12 mouse cellular contexts compared by ENCODE assay signal in genomic region chr9:45499267-45499666, GRCm38 (mm10).
DNase-seq lines count a peak whose midpoint lies in the region; ATAC-seq lines count a peak whose summit lies in the region.
"Had no signal": no experiment of that assay in that cellular context is flagged by ENCODE, and none has a peak within 500 bp of the region (broad histone marks: within the 10 kb centered on the region; RNA-seq: fewer than 3 reads in every experiment).

No protein-coding gene starts in this region.

- ATAC-seq in CD4-positive, CD25-positive, alpha-beta regulatory T cell, adult 4 months = no peak
- 0 out of 2 replicates have a peak, but pooled peaks have one; percentile 12 for ATAC-seq in kidney, embryonic 14.5 days (ENCODE audit: low FRiP score, low TSS enrichment)
- no peak for ATAC-seq in heart, embryonic 11.5 days (replicated peaks; ENCODE audit: insufficient number of reproducible peaks, low FRiP score, low TSS enrichment)

- no peaks in the 10 kb centered on the region for H3K9me3 ChIP-seq in kidney, embryonic 14.5 days (ENCODE audit: control insufficient read depth, low read length)
- no peaks in the 10 kb centered on the region for H3K9me3 ChIP-seq in heart, embryonic 11.5 days (replicated peaks; ENCODE audit: control insufficient read depth, low read length)

- peaks cover 11% of the 10 kb centered on the region; the same call in 1 of the 2 replicates for H3K4me1 ChIP-seq in kidney, embryonic 14.5 days (ENCODE audit: control insufficient read depth, insufficient read depth, low read length)
- H3K4me1 ChIP-seq in heart, embryonic 11.5 days (ENCODE audit: control insufficient read depth, insufficient read depth, low read length) = peaks cover 14% of the 10 kb centered on the region

- no peak overlapping the region for H3K27ac ChIP-seq in kidney, embryonic 14.5 days (ENCODE audit: low read depth, low read length)
- H3K27ac ChIP-seq in heart, embryonic 11.5 days (ENCODE audit: low read depth, low read length) = no peak overlapping the region
- H3K27ac ChIP-seq: liver, embryonic 14.5 days had no signal

- H3K4me2 ChIP-seq in kidney, embryonic 14.5 days (replicated peaks; ENCODE audit: low read depth, low read length) = no peak overlapping the region
- no peak overlapping the region for H3K4me2 ChIP-seq in heart, embryonic 11.5 days

- no peaks in the 10 kb centered on the region for H3K27me3 ChIP-seq in kidney, embryonic 14.5 days (ENCODE audit: control insufficient read depth, insufficient read depth, low read length)
- H3K27me3 ChIP-seq in heart, embryonic 11.5 days (ENCODE audit: control insufficient read depth, insufficient read depth, low read length) = peaks cover 3% of the 10 kb centered on the region; the same call in 1 of the 2 replicates

- H3K4me3 ChIP-seq in kidney, embryonic 14.5 days (ENCODE audit: low read length) = no peak overlapping the region
- H3K4me3 ChIP-seq in heart, embryonic 11.5 days (ENCODE audit: low read depth, low read length) = no peak overlapping the region
- H3K4me3 ChIP-seq: erythroblast, embryonic 14.5 days had no signal

- no peaks in the 10 kb centered on the region for H3K36me3 ChIP-seq in kidney, embryonic 14.5 days (ENCODE audit: control insufficient read depth, insufficient read depth, low read length)
- H3K36me3 ChIP-seq in heart, embryonic 11.5 days (ENCODE audit: control insufficient read depth, insufficient read depth, low read length) = no peaks in the 10 kb centered on the region

- WGBS in kidney, embryonic 14.5 days = 15% methylated on average over 10 of the region's 10 CpGs
- 29% methylated on average over 10 of the region's 10 CpGs for WGBS in heart, embryonic 11.5 days (ENCODE audit: insufficient replicate concordance)

- DNase-seq in CD4-positive, CD25-positive, alpha-beta regulatory T cell, adult 2 months (ENCODE audit: low read depth, low spot score) = peak; percentile 2
- DNase-seq in kidney, adult 8-10 months = no peak
- DNase-seq in CD4-positive helper T cell, adult 2 months (ENCODE audit: low read depth, low spot score) = peak; percentile 42
- peak; percentile 32 for DNase-seq in induced T-regulatory cell, adult 2 months (ENCODE audit: low read depth)
- no peak for DNase-seq in ovary, postnatal 36 days (ENCODE audit: low spot score)
- DNase-seq: cerebellum, adult 2 months; heart, adult 11 months had no signal

- H3K9ac ChIP-seq in kidney, embryonic 14.5 days (ENCODE audit: low read depth, low read length) = no peak overlapping the region
- no peak overlapping the region for H3K9ac ChIP-seq in heart, embryonic 11.5 days (ENCODE audit: low read depth, low read length)
- H3K9ac ChIP-seq: liver, embryonic 14.5 days had no signal

Comparison
In these comparisons a context has a peak if more than half of its experiments do, and no peak if none do; other contexts are left out.
1. DNase-seq: peak in CD4-positive, CD25-positive, alpha-beta regulatory T cell, adult 2 months (single experiment), CD4-positive helper T cell, adult 2 months (single experiment) and induced T-regulatory cell, adult 2 months (single experiment); none in kidney, adult 8-10 months (0 of 2) and ovary, postnatal 36 days (single experiment).